Mouse (Mus musculus) cerebellum, adult 2 months (tissue): ENCODE data around the gene Upk1a. TPM values are rescaled to one million over a fixed set of nuclear protein-coding genes. Genes with fewer than 3 reads are reported as not detected.

Experiments
- DNase-seq, 2 experiments: peaks; one replicate each; pipeline ENCODE4 v3.0.0; 2021
- H3K27ac ChIP-seq: fragments of 200-500 bp; 2 replicates; pipeline ENCODE4 v1.5.1; 2012; ENCODE audit warnings: low read length, control low read depth, inconsistent platforms; ENCODE audit not compliant: insufficient read depth
- H3K27me3 ChIP-seq: fragments of 200-500 bp; 2 replicates; pipeline ENCODE4 v1.6.1; 2012; ENCODE audit warnings: inconsistent platforms, mild to moderate bottlenecking, low read length, moderate library complexity; ENCODE audit not compliant: control insufficient read depth, insufficient read depth
- H3K4me1 ChIP-seq: fragments of 200-500 bp; 2 replicates; pipeline ENCODE4 v1.6.1; 2011; ENCODE audit warnings: low read length; ENCODE audit not compliant: control insufficient read depth, insufficient read depth
- H3K4me3 ChIP-seq: fragments of 200-500 bp; replicated peaks from 2 replicates; pipeline ENCODE3; 2011; ENCODE audit warnings: mild to moderate bottlenecking, low read depth, low read length, control low read depth; ENCODE audit not compliant: insufficient read depth
- CTCF ChIP-seq: fragments of 200-500 bp; IDR thresholded peaks from 2 replicates; pipeline ENCODE4 v1.5.1; 2011; ENCODE audit warnings: low read depth, mild to moderate bottlenecking, control low read depth, low read length, moderate library complexity, borderline replicate concordance; ENCODE audit not compliant: insufficient read depth
- POLR2A ChIP-seq: fragments of 200-500 bp; IDR thresholded peaks from 2 replicates; pipeline ENCODE4 v1.6.1; 2011; ENCODE audit warnings: low read length, control low read depth, borderline replicate concordance; ENCODE audit not compliant: insufficient read depth
- WGBS: fragments of 180-500 bp; shearing (Covaris S2); methylation state at CpG from one replicate; pipeline ENCODE4 v1.1.7; 2018; 5-methylcytosine and 5-hydroxymethylcytosine counted together
- polyA plus RNA-seq: library from polyadenylated mRNA; depleted of rRNA; stranded (reverse); fragments of >200 nt; gene quantifications from 2 replicates; pipeline ENCODE4 v1.2.3, GENCODE M21; 2012; rRNA removed

Upk1a gene
- 2.0 and 2.2 TPM in 2 replicates for polyA plus RNA-seq

- H3K4me1 ChIP-seq, result no peaks in the 10 kb centered on the region
- H3K27ac ChIP-seq, result no peak within 1 kb of the TSS
- H3K4me3 ChIP-seq, result no peak within 1 kb of the TSS
- TF ChIP-seq CTCF (no peak), POLR2A (no peak)
- WGBS, result 83% methylated on average over 8 of the region's 8 CpGs
- DNase-seq, result no peak
- H3K27me3 ChIP-seq, result no peaks in the 10 kb centered on the region
Observed at GRCm38 (mm10) chr7:30612654-30613402, at the start of gene Upk1a. TSS of gene Upk1a (minus strand) at chr7:30612847.

GRCm38 (mm10) chr7:30649591-30650540, 37.2 kb upstream of the Upk1a start, which contains the start of gene Rbm42:
TSS of gene Rbm42 (minus strand) at chr7:30650317.
- no peaks in the 10 kb centered on the region for H3K27me3 ChIP-seq
- H3K4me3 ChIP-seq, result peak within 1 kb of the TSS; percentile 79
- peak; percentile 98 to 99 for DNase-seq
- WGBS, result 2% methylated on average over 59 of the region's 59 CpGs
- TF ChIP-seq POLR2A, result peak; percentile 82
- TF ChIP-seq CTCF, result no peak
- no peaks in the 10 kb centered on the region for H3K4me1 ChIP-seq
- H3K27ac ChIP-seq, result no peak within 1 kb of the TSS

GRCm38 (mm10) chr7:30639083-30639482, 26.4 kb upstream of the Upk1a start:
- Histone ChIP-seq H3K27ac (no peak overlapping the region), H3K4me1 (no peaks in the 10 kb centered on the region), H3K27me3 (peaks cover 6% of the 10 kb centered on the region; the same call in 1 of the 2 replicates), H3K4me3 (no peak overlapping the region)
- no peak for DNase-seq
- 29% methylated on average over 4 of the region's 4 CpGs for whole genome bisulfite sequencing
- TF ChIP-seq CTCF (no peak), POLR2A (no peak)

- 29% methylated on average over 11 of the region's 11 CpGs for WGBS
- Histone ChIP-seq H3K4me1 (no peaks in the 10 kb centered on the region), H3K27me3 (peaks cover 6% of the 10 kb centered on the region; the same call in 1 of the 2 replicates), H3K4me3 (no peak overlapping the region), H3K27ac (no peak overlapping the region)
- DNase-seq, result no peak
- TF ChIP-seq CTCF (no peak), POLR2A (no peak)
Observed at GRCm38 (mm10) chr7:30636395-30636794, 23.7 kb upstream of the Upk1a start.

DNA sequence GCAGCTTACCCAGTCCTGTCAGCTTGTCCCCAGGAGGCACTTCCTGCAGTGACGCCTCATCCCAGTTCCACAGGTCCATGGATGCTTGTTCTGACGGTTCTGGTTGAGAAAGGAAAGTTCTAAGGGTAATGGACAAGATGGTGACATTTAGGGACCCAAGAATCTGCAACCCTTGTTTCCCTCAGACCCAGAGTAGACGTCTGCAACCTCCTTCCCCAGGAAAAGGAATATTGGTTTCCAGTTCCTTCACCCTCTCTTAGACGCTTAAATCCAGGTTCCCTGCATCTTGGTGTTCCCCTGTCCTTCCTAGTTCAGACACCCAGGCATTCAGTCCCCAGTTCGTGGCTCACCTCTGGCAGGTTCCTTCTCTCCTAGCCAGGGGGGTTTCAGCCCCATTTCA, 23.1 kb upstream of the Upk1a start, which contains the start of gene Etv2:
Gene Etv2 (minus strand): TSS at position 101 of the 400 bp plus-strand sequence.
- Histone ChIP-seq H3K27ac (no peak within 1 kb of the TSS), H3K27me3 (peaks cover 6% of the 10 kb centered on the region; the same call in 1 of the 2 replicates), H3K4me3 (no peak within 1 kb of the TSS), H3K4me1 (no peaks in the 10 kb centered on the region)
- TF ChIP-seq CTCF (no peak), POLR2A (no peak)
- DNase-seq, result no peak
- WGBS, result 2% methylated on average over 5 of the region's 5 CpGs

DNA sequence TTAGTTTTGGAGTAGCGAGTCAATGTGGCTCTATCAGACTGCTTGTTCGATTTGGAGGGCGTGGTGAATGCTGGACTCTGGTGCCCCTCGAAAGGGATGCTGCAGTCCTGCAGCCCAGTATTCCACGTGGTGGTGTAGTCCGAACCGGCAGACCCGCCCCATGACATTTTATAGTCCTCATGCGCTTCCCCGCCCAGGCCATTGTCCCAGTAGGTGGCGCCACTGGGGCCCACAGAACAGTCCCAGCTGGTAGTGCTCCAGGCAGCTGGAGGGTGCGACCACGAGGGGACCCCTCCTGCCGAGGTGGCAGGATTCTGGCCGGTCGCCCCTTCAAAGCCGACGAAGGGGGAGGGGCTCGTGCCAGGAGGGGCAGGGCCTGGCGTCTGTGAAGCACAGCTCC, 22.0 kb upstream of the Upk1a start:
- TF ChIP-seq CTCF (peak; percentile 29; the same call in 1 of the 2 replicates), POLR2A (no peak)
- no peak for DNase-seq
- H3K4me3 ChIP-seq, result no peak overlapping the region
- no peak overlapping the region for H3K27ac ChIP-seq
- H3K4me1 ChIP-seq, result no peaks in the 10 kb centered on the region
- peaks cover 6% of the 10 kb centered on the region; the same call in 1 of the 2 replicates for H3K27me3 ChIP-seq
- under 1% methylated on average over 20 of the region's 20 CpGs for WGBS

DNA sequence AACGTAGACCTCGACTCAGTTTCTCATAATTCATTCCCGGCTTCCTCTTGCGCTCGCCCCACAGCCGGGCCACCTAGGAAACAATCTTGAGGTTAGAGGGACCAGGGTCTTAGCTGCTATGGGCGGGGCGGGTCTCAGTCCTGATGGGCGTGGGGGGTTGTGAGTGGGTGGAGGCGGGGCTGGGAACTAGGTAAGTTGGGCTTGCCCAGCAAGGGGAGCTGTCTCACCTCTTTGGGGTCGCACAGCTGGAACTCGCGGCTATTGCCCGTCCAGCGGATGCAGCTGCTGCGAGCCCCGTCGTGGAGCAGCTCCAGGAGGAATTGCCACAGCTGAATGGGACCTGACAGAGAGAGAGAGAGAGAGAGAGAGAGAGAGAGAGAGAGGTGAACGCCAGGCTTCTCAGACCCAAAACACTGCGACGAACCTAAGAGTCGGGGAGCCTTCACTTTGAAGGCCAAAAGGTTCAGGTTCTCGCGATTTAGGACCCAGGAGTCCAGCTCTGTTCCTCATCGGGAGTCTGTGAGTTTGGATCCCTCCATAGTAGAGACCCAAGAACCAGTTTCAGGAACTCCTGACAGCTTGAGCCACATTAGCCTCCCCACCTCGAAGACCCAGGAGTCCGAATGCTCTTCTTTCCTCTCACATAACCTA, 21.2 kb upstream of the Upk1a start:
- no peak overlapping the region for H3K27ac ChIP-seq
- no peak for DNase-seq
- H3K4me1 ChIP-seq, result no peaks in the 10 kb centered on the region
- no peak overlapping the region for H3K4me3 ChIP-seq
- 5% methylated on average over 27 of the region's 27 CpGs for WGBS
- TF ChIP-seq CTCF (no peak), POLR2A (no peak)
- peaks cover 6% of the 10 kb centered on the region; the same call in 1 of the 2 replicates for H3K27me3 ChIP-seq
